Mouse (Mus musculus): ENCODE data around the gene Apoa5.
"Not testable (repeated sequence)": the region's sequence is repeated elsewhere in the genome, so short reads cannot be mapped to it uniquely, and the experiment has no call there.

Apoa5 gene

DNA sequence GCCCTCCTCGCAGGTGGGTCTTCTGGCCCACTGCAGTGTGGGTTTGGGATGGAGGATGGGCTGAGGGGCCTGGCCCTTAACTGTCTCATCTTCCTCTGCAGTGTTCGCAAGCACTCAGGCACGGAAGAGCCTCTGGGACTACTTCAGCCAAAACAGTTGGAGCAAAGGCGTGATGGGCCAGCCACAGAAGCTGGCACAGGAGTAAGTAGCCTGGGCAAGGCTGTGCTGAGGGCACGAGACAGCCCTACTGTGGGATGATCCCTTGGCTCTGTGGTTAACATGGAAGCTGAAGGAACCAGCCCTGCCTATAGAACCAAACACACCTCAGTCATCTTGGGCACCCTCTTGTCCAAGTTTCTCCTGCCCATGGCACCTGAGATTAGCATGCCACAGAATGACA lies 692 bp downstream of the Apoa5 start:
- no peak for DNase-seq

GRCm38 (mm10) chr9:46270782-46271181 lies 2.3 kb downstream of the Apoa5 start:
- DNase-seq: no peak

DNA sequence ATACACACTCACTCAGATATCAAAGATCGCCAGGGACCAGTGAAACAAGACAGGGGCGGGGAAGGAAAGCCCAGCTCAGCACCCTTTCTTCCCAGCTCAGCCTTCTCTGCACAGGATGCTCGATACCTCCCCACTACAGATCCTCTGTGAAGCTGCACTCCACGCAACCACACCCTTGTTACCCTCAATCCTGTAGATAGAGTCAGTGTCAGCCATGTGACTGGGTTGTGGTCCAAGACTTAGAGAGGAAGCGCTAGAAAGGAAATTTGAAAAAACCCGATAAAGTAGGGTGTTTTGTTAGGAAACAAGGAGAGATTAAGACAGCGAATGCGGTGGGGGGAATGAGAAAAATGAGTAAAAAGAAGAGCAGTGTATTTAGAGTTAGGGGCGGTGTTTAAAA lies 3.6 kb downstream of the Apoa5 start:
- DNase-seq: no peak

GRCm38 (mm10) chr9:46272677-46273454 lies 4.4 kb downstream of the Apoa5 start, which contains the start of gene Zpr1:
Gene Zpr1, plus strand, starts transcription at chr9:46273064.
- DNase-seq: peak; percentile 86

DNA sequence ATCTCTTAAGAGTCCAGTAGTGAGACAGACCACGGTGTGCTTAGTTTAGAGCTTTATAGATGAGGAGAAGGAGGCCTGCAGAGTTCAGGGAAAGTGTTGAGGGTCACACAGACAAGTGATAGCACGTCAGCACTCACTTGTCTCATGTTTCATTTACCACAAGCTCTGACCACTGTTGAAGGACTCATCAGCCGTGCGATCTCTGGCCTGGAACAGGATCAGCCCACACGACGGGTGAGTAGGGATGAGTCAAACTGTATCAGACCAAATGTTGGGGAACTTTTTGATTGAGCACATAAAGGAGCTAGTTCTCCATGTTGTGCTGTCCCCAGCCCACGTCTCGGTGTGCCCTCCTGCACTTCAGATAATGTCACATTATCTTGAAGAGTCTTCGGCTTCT lies 6.1 kb downstream of the Apoa5 start:
- no peak for DNase-seq

GRCm38 (mm10) chr9:46282631-46283436 lies 14.4 kb downstream of the Apoa5 start, which contains the start of gene Bud13:
Gene Bud13, plus strand, starts transcription at chr9:46283008.
- DNase-seq: peak; percentile 97

DNA sequence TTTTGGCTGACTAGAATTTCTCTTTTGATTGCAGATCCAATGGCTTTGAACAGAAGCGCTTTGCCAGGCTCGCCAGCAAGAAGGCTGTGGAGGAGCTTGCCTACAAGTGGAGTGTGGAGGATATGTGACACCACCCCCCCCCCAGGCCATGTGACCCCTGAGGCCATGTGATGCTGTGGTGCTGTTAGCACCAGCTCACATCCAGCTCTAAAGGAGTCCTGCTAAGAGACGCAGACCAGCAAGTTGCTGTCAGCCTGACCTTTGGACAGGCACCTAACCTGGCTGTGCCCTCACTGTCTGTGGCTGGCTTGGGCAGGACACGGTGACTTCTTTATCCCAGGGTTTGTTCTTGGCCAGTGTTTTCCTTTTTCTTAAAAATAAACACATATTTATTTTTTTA lies 29.9 kb downstream of the Apoa5 start:
- DNase-seq: no peak

GRCm38 (mm10) chr9:46302142-46302541 lies 33.7 kb downstream of the Apoa5 start:
- peak; percentile 52 for DNase-seq

DNA sequence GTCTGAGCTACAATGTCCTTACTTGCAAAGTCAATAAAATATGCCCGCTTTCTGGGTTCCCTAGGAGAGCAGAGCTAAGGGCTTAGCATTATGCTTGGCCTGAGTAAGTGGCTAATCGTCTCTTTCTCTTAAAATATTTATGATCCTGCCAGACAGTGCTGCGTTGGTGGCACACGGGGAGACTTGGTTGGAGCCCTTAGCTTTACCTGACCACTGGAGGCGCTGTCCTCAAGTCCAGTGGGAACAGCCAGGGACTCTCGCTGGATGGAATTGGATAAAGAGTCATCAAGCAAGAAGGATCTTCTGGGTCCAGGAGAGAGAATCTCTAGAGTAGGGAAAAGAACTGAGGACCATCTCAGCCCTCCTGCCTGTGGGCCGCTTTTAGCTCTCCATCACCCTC lies 40.7 kb downstream of the Apoa5 start:
- peak; percentile 7 for DNase-seq

DNA sequence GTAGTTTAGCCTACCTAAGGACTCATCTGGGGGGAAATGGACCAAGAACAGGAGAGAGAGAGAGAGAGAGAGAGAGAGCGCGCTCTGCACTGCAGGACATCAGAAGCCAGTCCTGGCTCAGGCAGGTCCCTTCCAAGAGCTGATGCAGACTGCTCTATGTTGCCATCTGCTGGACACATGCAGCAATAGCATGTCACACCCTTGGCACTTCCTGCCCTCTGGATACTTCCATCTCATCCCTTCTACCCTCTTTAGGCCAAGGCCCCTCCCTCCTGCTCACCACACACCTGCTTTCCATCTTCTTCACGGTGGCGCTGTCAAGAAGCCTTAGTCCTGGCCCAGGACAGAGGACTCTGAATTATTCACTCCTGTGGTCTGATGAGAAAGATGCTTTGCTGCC lies 46.1 kb downstream of the Apoa5 start:
- peak; percentile 71 for DNase-seq

- no peak for DNase-seq
Measured at GRCm38 (mm10) chr9:46314921-46315320, 46.5 kb downstream of the Apoa5 start.

DNA sequence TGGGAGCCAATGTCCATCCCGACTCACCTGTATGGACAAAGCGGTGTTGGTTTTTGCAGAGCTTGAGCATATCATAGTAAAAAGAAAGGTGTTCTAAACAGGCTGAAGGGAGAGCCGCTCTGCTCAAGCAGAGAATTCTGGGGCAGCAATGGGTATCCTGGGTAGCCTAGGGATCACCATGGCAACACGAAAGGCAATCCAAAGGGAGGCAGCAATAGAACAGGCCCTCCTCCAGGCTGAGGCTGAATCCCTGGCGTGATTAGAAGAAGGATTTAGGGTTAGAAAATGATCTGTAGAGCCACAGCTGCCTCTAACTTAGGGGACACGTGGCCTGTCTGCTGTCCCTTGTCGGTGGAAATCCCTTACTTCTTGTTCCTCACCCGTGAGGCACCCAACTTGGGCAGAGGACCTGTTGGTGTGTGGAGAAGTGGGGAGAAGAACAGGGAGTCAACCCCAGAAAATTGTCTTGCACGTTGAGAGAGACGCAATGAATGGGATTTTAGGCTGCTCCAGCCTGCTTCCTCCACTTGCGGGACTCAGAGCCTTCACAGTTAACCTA lies 47.5 kb downstream of the Apoa5 start:
- no peak for DNase-seq

DNA sequence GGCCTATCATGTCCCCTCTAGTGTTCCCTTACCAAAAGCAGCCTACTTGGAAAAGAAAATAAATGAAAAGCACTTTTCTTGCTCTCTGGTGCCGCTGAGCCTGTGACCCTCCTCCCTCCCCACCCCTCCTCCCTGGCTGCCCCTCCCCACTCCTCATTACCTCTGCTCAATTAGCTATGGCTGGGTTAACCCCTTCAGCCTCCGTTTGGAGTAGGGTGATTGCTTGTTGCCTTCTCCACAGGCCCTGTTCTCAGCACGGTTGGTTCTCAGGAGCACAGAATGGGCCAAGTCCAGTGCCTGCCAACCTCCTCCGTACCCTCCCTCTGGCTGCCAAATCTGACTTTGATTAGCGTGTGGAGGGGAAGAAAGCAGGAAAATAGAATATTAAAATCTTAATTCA lies 48.0 kb downstream of the Apoa5 start:
- DNase-seq: no peak

- no peak for DNase-seq
Measured at GRCm38 (mm10) chr9:46316909-46317308, 48.5 kb downstream of the Apoa5 start.

- DNase-seq: no peak
Measured at GRCm38 (mm10) chr9:46317957-46318356, 49.5 kb downstream of the Apoa5 start.

GRCm38 (mm10) chr9:46319886-46320285 lies 51.5 kb downstream of the Apoa5 start, which contains the start of gene 4931429L15Rik:
Gene 4931429L15Rik, minus strand, starts transcription at chr9:46319986.
- not testable (repeated sequence) for DNase-seq

DNA sequence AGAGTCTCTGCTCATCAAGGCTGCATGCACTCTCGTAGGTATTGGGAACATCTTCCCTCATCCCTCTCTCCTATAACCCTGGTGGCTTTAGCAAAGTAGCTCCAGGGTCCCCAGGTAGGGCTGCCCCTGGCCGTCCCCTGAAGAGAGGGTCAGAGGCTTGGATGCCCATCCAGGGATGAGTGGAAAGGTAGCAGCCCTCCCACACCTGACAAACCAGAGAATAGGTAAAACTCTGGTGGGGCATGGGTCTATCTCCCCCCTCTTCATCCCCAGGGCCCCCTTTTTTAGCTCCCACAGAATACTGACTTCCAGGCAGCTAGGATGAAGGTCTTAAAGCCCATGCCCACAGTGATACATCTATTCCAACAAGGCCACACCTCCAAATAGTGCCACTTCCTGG lies 52.0 kb downstream of the Apoa5 start:
- no peak for DNase-seq

Measured in lung, postnatal 14 days (tissue).